Mouse (Mus musculus) lung, adult 2 months (tissue): ENCODE results near the gene Gm960.

Experiments used
- CTCF ChIP-seq: fragments of 200-500 bp; IDR thresholded peaks from 2 replicates; pipeline ENCODE4 v1.5.1; 2011; ENCODE audit warnings: mild to moderate bottlenecking, low read length, control low read depth; ENCODE audit not compliant: insufficient read depth
- POLR2A ChIP-seq: fragments of 200-500 bp; IDR thresholded peaks from 2 replicates; pipeline ENCODE4 v1.6.1; 2011; ENCODE audit warnings: low read depth, mild to moderate bottlenecking, control low read depth, low read length, borderline replicate concordance; ENCODE audit errors: extremely low read depth

- TF ChIP-seq POLR2A (no peak), CTCF (no peak)
These were observed 34.6 kb upstream of the Gm960 start for GRCm38 (mm10) chr19:4733052-4733451.
